Mouse (Mus musculus) testis, postnatal 14 days (tissue): Measurements from ENCODE around the gene Kcns1.
A peak's percentile ranks its signal among the peaks of the same experiment; 100 is the strongest.

ENCODE experiments used
- DNase-seq: peaks from one replicate; pipeline ENCODE4 v3.0.0; 2021; ENCODE audit warnings: low spot score

Gene Kcns1

GRCm38 (mm10) chr2:164170326-164170725 lies 587 bp downstream of the Kcns1 start:
- DNase-seq: no peak

- DNase-seq: peak; percentile 66
Observed at GRCm38 (mm10) chr2:164168571-164168946, 2.4 kb downstream of the Kcns1 start.

- peak; percentile 18 for DNase-seq
Observed at GRCm38 (mm10) chr2:164167752-164168570, 3.0 kb downstream of the Kcns1 start.

- DNase-seq: no peak
Observed at GRCm38 (mm10) chr2:164164941-164165340, 6.0 kb downstream of the Kcns1 start.

GRCm38 (mm10) chr2:164161515-164162055 lies 9.3 kb downstream of the Kcns1 start:
- no peak for DNase-seq

GRCm38 (mm10) chr2:164158838-164159237 lies 12.1 kb downstream of the Kcns1 start:
- DNase-seq: no peak

- DNase-seq: no peak
Observed at GRCm38 (mm10) chr2:164156158-164156557, 14.8 kb downstream of the Kcns1 start.

- DNase-seq: no peak
Observed at GRCm38 (mm10) chr2:164154007-164154406, 16.9 kb downstream of the Kcns1 start.

- no peak for DNase-seq
Observed at GRCm38 (mm10) chr2:164152341-164152740, 18.6 kb downstream of the Kcns1 start.

- no peak for DNase-seq
Observed at GRCm38 (mm10) chr2:164150086-164150760, 20.7 kb downstream of the Kcns1 start.

GRCm38 (mm10) chr2:164146556-164146955 lies 24.4 kb downstream of the Kcns1 start:
- DNase-seq: no peak

GRCm38 (mm10) chr2:164144541-164144940 lies 26.4 kb downstream of the Kcns1 start:
- no peak for DNase-seq

- DNase-seq: no peak
Observed at GRCm38 (mm10) chr2:164144025-164144424, 26.9 kb downstream of the Kcns1 start.

- DNase-seq: peak; percentile 43
Observed at GRCm38 (mm10) chr2:164142021-164142420, 28.9 kb downstream of the Kcns1 start.

- no peak for DNase-seq
Observed at GRCm38 (mm10) chr2:164137754-164138153, 33.2 kb downstream of the Kcns1 start.

- DNase-seq: no peak
Observed at GRCm38 (mm10) chr2:164136393-164136792, 34.5 kb downstream of the Kcns1 start.

- DNase-seq: no peak
Observed at GRCm38 (mm10) chr2:164135367-164135766, 35.5 kb downstream of the Kcns1 start.

GRCm38 (mm10) chr2:164134563-164134962 lies 36.4 kb downstream of the Kcns1 start:
- DNase-seq: no peak

- no peak for DNase-seq
Observed at GRCm38 (mm10) chr2:164131586-164131985, 39.3 kb downstream of the Kcns1 start.

GRCm38 (mm10) chr2:164128576-164129411 lies 42.1 kb downstream of the Kcns1 start:
- DNase-seq: no peak

- DNase-seq: no peak
Observed at GRCm38 (mm10) chr2:164127297-164127696, 43.6 kb downstream of the Kcns1 start.

- DNase-seq: no peak
Observed at GRCm38 (mm10) chr2:164126533-164126955, 44.4 kb downstream of the Kcns1 start.
